Mouse (Mus musculus) liver, embryonic 14.5 days (tissue): ENCODE measurements around the gene Isg20l2. TPM values are rescaled to one million over a fixed set of nuclear protein-coding genes. Genes with fewer than 3 reads are reported as not detected.

Experiments
- ATAC-seq: fragments of 200-750 bp; cut with Nextera tagmentation; 2 replicates; pipeline ENCODE4 v1.8.0; 2017; ENCODE audit warnings: moderate number of reproducible peaks, mild to moderate bottlenecking, moderate library complexity; ENCODE audit not compliant: insufficient read depth
- DNase-seq, 3 experiments: peaks; one replicate each; pipeline ENCODE4 v3.0.0-alpha.2; 2012 to 2013; ENCODE audit warnings: low read depth in 3 of 3, low spot score in 3 of 3
- H3K27ac ChIP-seq: fragments of 300-500 bp; sonication (generic); 2 replicates; pipeline ENCODE4 v1.5.1; 2014; ENCODE audit warnings: moderate library complexity, mild to moderate bottlenecking, control low read depth, inconsistent platforms
- H3K27me3 ChIP-seq: fragments of 300-500 bp; sonication (generic); 2 replicates; pipeline ENCODE4 v1.6.1; 2014; ENCODE audit warnings: mild to moderate bottlenecking, low read length, moderate library complexity; ENCODE audit not compliant: control insufficient read depth, insufficient read depth
- H3K36me3 ChIP-seq: fragments of 300-500 bp; sonication (generic); replicated peaks from 2 replicates; pipeline ENCODE4 v1.6.1; 2014; ENCODE audit warnings: low read depth; ENCODE audit not compliant: control insufficient read depth, insufficient read depth
- H3K4me1 ChIP-seq, 2 experiments: fragments of 200-500 bp in 1 of 2; fragments of 300-500 bp in 1 of 2; sonication (generic) in 1 of 2; replicated peaks; 2 replicates each; pipeline ENCODE4 v1.6.1; 2012 to 2014; ENCODE audit warnings: antibody characterized with exemption in 1 of 2, inconsistent platforms in 1 of 2, low read length in 1 of 2; ENCODE audit not compliant: control insufficient read depth in 2 of 2, insufficient read depth in 2 of 2
- H3K4me2 ChIP-seq: fragments of 300-500 bp; sonication (generic); 2 replicates; pipeline ENCODE4 v1.6.1; 2014; ENCODE audit warnings: low read depth, mild to moderate bottlenecking, control low read depth, moderate library complexity
- H3K4me3 ChIP-seq, 2 experiments: fragments of 200-500 bp in 1 of 2; fragments of 300-500 bp in 1 of 2; sonication (generic) in 1 of 2; 2 replicates each; pipeline ENCODE4 v1.5.1; 2012 to 2014; ENCODE audit warnings: low read depth in 2 of 2, low read length in 2 of 2, mild to moderate bottlenecking in 2 of 2, control low read depth in 1 of 2, inconsistent platforms in 1 of 2, moderate library complexity in 1 of 2; ENCODE audit not compliant: insufficient read depth in 1 of 2
- H3K9ac ChIP-seq: fragments of 300-500 bp; sonication (generic); replicated peaks from 2 replicates; pipeline ENCODE4 v1.6.1; 2014; ENCODE audit warnings: mild to moderate bottlenecking, control low read depth, moderate library complexity
- H3K9me3 ChIP-seq: fragments of 300-500 bp; sonication (generic); 2 replicates; pipeline ENCODE4 v1.6.1; 2016; ENCODE audit warnings: low read length, mixed read lengths; ENCODE audit not compliant: control insufficient read depth
- CTCF ChIP-seq: IDR thresholded peaks from 2 replicates; pipeline ENCODE4 v1.5.1; 2016; ENCODE audit warnings: antibody characterized with exemption, low read depth, control low read depth
- EP300 ChIP-seq: IDR thresholded peaks from 2 replicates; pipeline ENCODE4 v1.6.1; 2016; ENCODE audit warnings: antibody characterized with exemption, low read depth
- WGBS: fragments of 180-500 bp; shearing (Covaris S2); extraction: QIAGEN DNeasy Blood & Tissue Kit; methylation state at CpG from one replicate; pipeline ENCODE4 v1.1.7; 2014; ENCODE audit not compliant: insufficient replicate concordance; 5-methylcytosine and 5-hydroxymethylcytosine counted together
- polyA plus RNA-seq, 2 experiments: library from polyadenylated mRNA; depleted of rRNA in 1 of 2; stranded (reverse) in 1 of 2; unstranded in 1 of 2; fragments of >200 nt; fragmentation: Nextera tagmentation in 1 of 2; extraction: Ambion mirVana in 1 of 2; gene quantifications; 2 replicates each; pipeline versions ENCODE4 v1.2.1 to v1.2.3; 2012 to 2014

Isg20l2 gene
- polyA plus RNA-seq, 2 experiments, result 9.7 to 14.8 TPM

DNA sequence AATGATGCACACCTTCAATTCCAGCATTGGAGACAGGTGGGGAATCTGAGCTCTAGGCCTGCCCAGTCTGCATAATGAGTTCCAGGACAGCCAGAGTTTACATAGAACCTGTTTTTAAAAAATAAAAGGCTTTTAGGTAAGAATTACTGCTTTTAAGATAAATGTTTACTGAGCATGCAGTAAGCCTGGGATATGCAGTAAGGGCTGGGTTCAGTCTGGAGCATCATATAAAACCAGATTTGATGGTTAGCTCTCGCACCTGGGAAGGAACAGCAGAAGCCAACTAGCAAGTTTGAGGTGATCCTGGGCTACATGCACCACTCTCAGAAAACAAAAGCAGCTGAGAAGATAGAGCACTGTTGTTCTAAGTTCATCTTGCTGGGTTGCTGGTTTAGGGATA lies 11.6 kb upstream of the Isg20l2 start:
- H3K4me2 ChIP-seq, result peak overlapping the region; percentile 82
- no peak for DNase-seq
- peaks cover 52% of the 10 kb centered on the region for H3K36me3 ChIP-seq
- H3K27ac ChIP-seq, result peak overlapping the region; percentile 69
- ATAC-seq, result no peak
- WGBS, result 81% methylated on average over 1 of the region's 1 CpGs
- H3K4me3 ChIP-seq, result peak overlapping the region in 1 of 2 experiments; percentile 72; a peak in 1 of 4 replicates
- H3K4me1 ChIP-seq, result peaks cover 7 to 10% of the 10 kb centered on the region in 2 experiments
- H3K9me3 ChIP-seq, result no peaks in the 10 kb centered on the region
- TF ChIP-seq CTCF, result no peak
- no peak for TF ChIP-seq EP300
- H3K9ac ChIP-seq, result peak overlapping the region; percentile 79; the same call in 1 of the 2 replicates
- no peaks in the 10 kb centered on the region for H3K27me3 ChIP-seq

DNA sequence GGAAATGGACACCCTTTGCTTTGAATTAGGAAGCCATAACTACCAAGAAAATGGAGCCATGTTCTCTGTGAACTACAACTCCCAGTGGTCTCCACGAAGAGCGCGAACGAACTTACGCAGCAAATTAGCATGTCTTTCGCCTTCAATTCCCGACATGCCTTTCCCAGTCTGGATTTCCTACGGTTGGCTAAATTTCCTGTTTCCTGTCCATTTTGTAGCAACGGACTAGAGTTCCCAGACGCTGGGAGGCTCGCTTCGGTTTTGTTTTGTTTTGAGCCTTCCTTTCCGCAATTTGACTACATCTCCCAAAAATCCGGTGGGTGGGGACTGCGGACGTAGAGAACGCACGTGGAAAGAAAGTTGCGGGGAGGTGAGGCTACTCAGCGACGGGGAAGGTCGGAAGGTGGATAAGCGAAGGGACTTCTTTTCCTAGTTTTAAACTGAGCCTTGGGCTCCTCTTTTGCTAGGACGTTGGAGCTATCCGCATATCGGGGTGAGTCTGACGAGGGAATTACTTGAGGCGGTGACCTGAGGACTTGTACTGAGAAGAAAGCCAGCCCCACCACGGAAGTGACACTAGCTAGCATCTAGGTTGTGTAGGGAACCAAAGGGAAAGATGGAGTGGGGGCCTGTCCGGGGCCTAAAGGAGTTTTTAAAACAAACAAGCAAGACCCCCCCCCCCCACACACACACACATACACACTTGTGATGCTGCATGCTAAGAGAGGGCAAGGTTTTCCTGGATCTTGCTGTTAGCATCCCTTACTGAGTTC lies 10.6 kb upstream of the Isg20l2 start, which contains the start of gene Mrpl24:
Mrpl24 (plus strand) TSS at position 171 of the 773 bp plus-strand sequence.
- ATAC-seq (peak; percentile 72), DNase-seq (peak; percentile 73 to 81 (median 76))
- H3K36me3 ChIP-seq, result peaks cover 52% of the 10 kb centered on the region
- H3K4me3 ChIP-seq, result peak within 1 kb of the TSS; percentile 72 to 81
- WGBS, result under 1% methylated on average over 30 of the region's 30 CpGs
- H3K4me2 ChIP-seq, result peak within 1 kb of the TSS; percentile 82
- peaks cover 5 to 10% of the 10 kb centered on the region in 2 experiments for H3K4me1 ChIP-seq
- no peaks in the 10 kb centered on the region for H3K27me3 ChIP-seq
- peak; percentile 42 for TF ChIP-seq EP300
- TF ChIP-seq CTCF, result no peak
- H3K9me3 ChIP-seq, result no peaks in the 10 kb centered on the region
- H3K27ac ChIP-seq, result peak within 1 kb of the TSS; percentile 69
- H3K9ac ChIP-seq, result peak within 1 kb of the TSS; percentile 79

DNA sequence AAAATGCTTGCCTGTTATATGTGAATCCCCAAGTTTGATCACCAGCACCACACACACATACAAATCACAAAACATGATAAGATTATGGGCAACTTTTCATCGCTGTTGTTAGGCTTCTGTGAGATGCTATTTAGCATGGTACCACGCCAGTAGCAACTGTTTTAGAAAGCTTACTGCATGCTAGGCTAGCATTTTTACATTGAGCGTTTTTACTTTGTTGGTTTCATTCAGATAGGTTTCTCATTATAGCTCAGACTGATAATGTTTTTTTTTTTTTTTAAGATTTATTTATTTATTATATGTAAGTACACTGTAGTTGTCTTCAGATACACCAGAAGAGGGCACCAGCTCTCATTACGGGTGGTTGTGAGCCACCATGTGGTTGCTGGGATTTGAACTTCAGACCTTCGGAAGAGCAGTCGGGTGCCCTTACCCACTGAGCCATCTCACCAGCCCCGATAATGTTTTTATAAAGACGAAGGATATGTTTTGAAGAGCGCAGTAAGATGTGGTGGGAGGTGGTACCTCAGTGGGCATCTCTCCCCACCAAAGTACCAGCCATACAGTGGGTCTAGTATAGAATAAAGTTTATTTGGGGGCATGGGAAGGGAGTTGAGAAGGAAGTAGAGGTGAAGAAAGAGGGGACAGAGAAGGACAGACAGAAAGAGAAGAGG lies 9.7 kb upstream of the Isg20l2 start:
- Histone ChIP-seq H3K4me3 (peak overlapping the region; percentile 72 to 81), H3K36me3 (peaks cover 51% of the 10 kb centered on the region), H3K9ac (peak overlapping the region; percentile 79), H3K4me2 (peak overlapping the region; percentile 82), H3K27ac (no peak overlapping the region), H3K4me1 (peaks cover 5 to 10% of the 10 kb centered on the region in 2 experiments), H3K27me3 (no peaks in the 10 kb centered on the region), H3K9me3 (no peaks in the 10 kb centered on the region)
- no peak for ATAC-seq
- TF ChIP-seq EP300, result no peak
- TF ChIP-seq CTCF, result peak; percentile 27
- no peak for DNase-seq
- 48% methylated on average over 9 of the region's 9 CpGs for WGBS

DNA sequence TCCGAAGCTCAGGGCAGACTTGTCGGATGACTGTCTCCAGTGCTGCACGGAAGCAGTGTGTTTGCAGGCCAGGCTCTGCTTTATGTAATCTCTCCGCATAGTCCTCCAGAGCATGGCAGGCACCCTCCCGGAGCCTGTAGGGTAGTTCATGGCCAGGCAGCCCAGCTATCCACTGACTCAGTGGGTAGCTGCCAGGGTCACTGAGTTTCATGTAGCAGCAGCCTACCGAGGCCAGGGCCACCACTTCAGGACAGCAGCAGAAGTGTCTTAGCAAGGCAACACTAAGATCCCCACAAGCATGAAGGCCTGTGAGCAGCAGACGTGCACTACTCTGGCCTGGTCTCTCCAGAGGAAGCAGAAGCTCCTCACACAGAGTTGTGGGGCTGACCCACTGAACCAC lies 5.1 kb upstream of the Isg20l2 start:
- Histone ChIP-seq H3K9ac (no peak overlapping the region), H3K27ac (no peak overlapping the region), H3K4me3 (no peak overlapping the region), H3K9me3 (no peaks in the 10 kb centered on the region), H3K27me3 (no peaks in the 10 kb centered on the region), H3K4me2 (no peak overlapping the region), H3K36me3 (peaks cover 26% of the 10 kb centered on the region), H3K4me1 (peaks cover 2 to 9% of the 10 kb centered on the region in 2 experiments)
- ATAC-seq (no peak), DNase-seq (no peak)
- WGBS, result 80% methylated on average over 7 of the region's 7 CpGs
- TF ChIP-seq EP300, result no peak
- no peak for TF ChIP-seq CTCF

DNA sequence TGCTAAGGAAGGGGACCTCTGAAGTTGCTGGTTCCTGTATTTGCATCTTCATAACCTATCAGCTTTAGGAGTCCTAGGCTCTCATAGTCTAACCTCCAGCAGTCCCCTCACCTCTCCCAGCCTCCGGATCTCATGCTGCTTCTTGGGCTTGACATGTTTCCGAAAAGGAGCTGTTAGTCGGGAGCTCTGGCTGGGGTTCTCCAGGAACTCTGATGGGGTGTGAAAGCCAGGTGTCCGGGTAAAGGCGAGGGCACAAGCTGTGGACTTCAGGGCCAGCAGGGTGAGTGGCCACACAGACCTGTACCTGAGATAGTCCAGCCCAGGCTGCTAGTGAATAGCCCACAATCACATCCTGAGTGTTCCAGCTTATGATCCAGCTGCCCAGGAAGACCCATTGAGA lies 2.7 kb upstream of the Isg20l2 start:
- no peak for ATAC-seq
- 86% methylated on average over 5 of the region's 5 CpGs for WGBS

More for the DNA sequence above, 2.7 kb upstream of the Isg20l2 start:
- H3K4me2 ChIP-seq, result no peak overlapping the region
- DNase-seq, result no peak
- peaks cover 35% of the 10 kb centered on the region for H3K36me3 ChIP-seq
- H3K9me3 ChIP-seq, result no peaks in the 10 kb centered on the region
- peaks cover 6 to 13% of the 10 kb centered on the region in 2 experiments for H3K4me1 ChIP-seq
- no peaks in the 10 kb centered on the region for H3K27me3 ChIP-seq
- TF ChIP-seq EP300 (no peak), CTCF (no peak)
- no peak overlapping the region for H3K9ac ChIP-seq
- no peak overlapping the region for H3K27ac ChIP-seq
- no peak overlapping the region for H3K4me3 ChIP-seq
